Mouse (Mus musculus) liver, embryonic 14.5 days (tissue): ENCODE results near the gene Plekhm1. TPM values are rescaled to one million over a fixed set of nuclear protein-coding genes. Genes with fewer than 3 reads are reported as not detected.
"Not testable (repeated sequence)": the region's sequence is repeated elsewhere in the genome, so short reads cannot be mapped to it uniquely, and the experiment has no call there.

Experiments
- ATAC-seq: fragments of 200-750 bp; cut with Nextera tagmentation; 2 replicates; pipeline ENCODE4 v1.8.0; 2017; ENCODE audit warnings: moderate number of reproducible peaks, mild to moderate bottlenecking, moderate library complexity; ENCODE audit not compliant: insufficient read depth
- DNase-seq, 3 experiments: peaks; one replicate each; pipeline ENCODE4 v3.0.0-alpha.2; 2012 to 2013; ENCODE audit warnings: low read depth in 3 of 3, low spot score in 3 of 3
- H3K27ac ChIP-seq: fragments of 300-500 bp; sonication (generic); 2 replicates; pipeline ENCODE4 v1.5.1; 2014; ENCODE audit warnings: moderate library complexity, mild to moderate bottlenecking, control low read depth, inconsistent platforms
- H3K27me3 ChIP-seq: fragments of 300-500 bp; sonication (generic); 2 replicates; pipeline ENCODE4 v1.6.1; 2014; ENCODE audit warnings: mild to moderate bottlenecking, low read length, moderate library complexity; ENCODE audit not compliant: control insufficient read depth, insufficient read depth
- H3K36me3 ChIP-seq: fragments of 300-500 bp; sonication (generic); replicated peaks from 2 replicates; pipeline ENCODE4 v1.6.1; 2014; ENCODE audit warnings: low read depth; ENCODE audit not compliant: control insufficient read depth, insufficient read depth
- H3K4me1 ChIP-seq, 2 experiments: fragments of 200-500 bp in 1 of 2; fragments of 300-500 bp in 1 of 2; sonication (generic) in 1 of 2; replicated peaks; 2 replicates each; pipeline ENCODE4 v1.6.1; 2012 to 2014; ENCODE audit warnings: antibody characterized with exemption in 1 of 2, inconsistent platforms in 1 of 2, low read length in 1 of 2; ENCODE audit not compliant: control insufficient read depth in 2 of 2, insufficient read depth in 2 of 2
- H3K4me2 ChIP-seq: fragments of 300-500 bp; sonication (generic); 2 replicates; pipeline ENCODE4 v1.6.1; 2014; ENCODE audit warnings: low read depth, mild to moderate bottlenecking, control low read depth, moderate library complexity
- H3K4me3 ChIP-seq, 2 experiments: fragments of 200-500 bp in 1 of 2; fragments of 300-500 bp in 1 of 2; sonication (generic) in 1 of 2; 2 replicates each; pipeline ENCODE4 v1.5.1; 2012 to 2014; ENCODE audit warnings: low read depth in 2 of 2, low read length in 2 of 2, mild to moderate bottlenecking in 2 of 2, control low read depth in 1 of 2, inconsistent platforms in 1 of 2, moderate library complexity in 1 of 2; ENCODE audit not compliant: insufficient read depth in 1 of 2
- H3K9ac ChIP-seq: fragments of 300-500 bp; sonication (generic); replicated peaks from 2 replicates; pipeline ENCODE4 v1.6.1; 2014; ENCODE audit warnings: mild to moderate bottlenecking, control low read depth, moderate library complexity
- H3K9me3 ChIP-seq: fragments of 300-500 bp; sonication (generic); 2 replicates; pipeline ENCODE4 v1.6.1; 2016; ENCODE audit warnings: low read length, mixed read lengths; ENCODE audit not compliant: control insufficient read depth
- CTCF ChIP-seq: IDR thresholded peaks from 2 replicates; pipeline ENCODE4 v1.5.1; 2016; ENCODE audit warnings: antibody characterized with exemption, low read depth, control low read depth
- EP300 ChIP-seq: IDR thresholded peaks from 2 replicates; pipeline ENCODE4 v1.6.1; 2016; ENCODE audit warnings: antibody characterized with exemption, low read depth
- WGBS: fragments of 180-500 bp; shearing (Covaris S2); extraction: QIAGEN DNeasy Blood & Tissue Kit; methylation state at CpG from one replicate; pipeline ENCODE4 v1.1.7; 2014; ENCODE audit not compliant: insufficient replicate concordance; 5-methylcytosine and 5-hydroxymethylcytosine counted together
- polyA plus RNA-seq, 2 experiments: library from polyadenylated mRNA; depleted of rRNA in 1 of 2; stranded (reverse) in 1 of 2; unstranded in 1 of 2; fragments of >200 nt; fragmentation: Nextera tagmentation in 1 of 2; extraction: Ambion mirVana in 1 of 2; gene quantifications; 2 replicates each; pipeline versions ENCODE4 v1.2.1 to v1.2.3; 2012 to 2014

The Plekhm1 gene
- polyA plus RNA-seq, 2 experiments = 3.3 to 3.7 TPM

DNA sequence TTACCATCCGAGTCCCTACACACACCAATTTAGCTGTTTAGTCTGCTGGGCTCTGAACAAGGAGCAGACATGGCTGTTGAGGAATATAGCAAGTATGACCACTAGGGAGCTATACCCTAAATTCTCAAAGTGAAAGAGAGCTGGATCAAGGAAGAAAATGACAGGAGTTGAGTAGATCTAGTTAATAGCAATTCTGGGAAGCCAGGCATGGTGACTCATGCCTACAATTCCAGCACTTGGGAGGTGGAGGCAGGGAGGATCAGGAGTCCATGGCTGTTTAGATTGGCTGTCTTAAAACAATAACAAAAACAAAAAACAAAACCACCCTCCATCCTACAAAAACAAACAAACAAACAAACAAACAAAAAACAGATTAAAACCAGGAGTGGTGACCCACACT lies 1.2 kb downstream of the Plekhm1 start:
- H3K9ac ChIP-seq = peak overlapping the region; percentile 94; the same call in 1 of the 2 replicates
- 59% methylated on average over 1 of the region's 1 CpGs for WGBS

DNA sequence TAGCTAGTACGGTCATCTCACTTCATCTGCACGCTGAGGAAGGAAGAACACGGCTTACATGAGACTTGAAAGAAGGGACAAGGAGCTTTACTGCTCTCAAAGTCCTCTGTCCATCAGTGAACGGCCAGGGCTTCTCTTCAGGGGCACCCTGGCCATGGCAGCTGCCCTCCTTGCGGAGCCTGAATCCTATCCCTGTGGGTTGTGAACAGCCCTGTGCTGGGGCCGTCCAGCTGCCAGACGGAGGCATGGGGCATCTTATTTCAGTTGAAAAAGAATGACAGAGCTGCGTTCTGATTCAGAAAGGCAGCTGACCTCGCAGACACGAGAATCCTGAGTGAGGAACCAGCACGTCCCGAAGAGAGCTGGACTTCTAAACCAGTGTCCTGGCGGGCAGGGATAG lies 3.6 kb downstream of the Plekhm1 start:
- H3K27me3 ChIP-seq = no peaks in the 10 kb centered on the region
- no peak overlapping the region for H3K4me2 ChIP-seq
- DNase-seq = no peak
- H3K9ac ChIP-seq = no peak overlapping the region
- no peak for ATAC-seq
- TF ChIP-seq CTCF (no peak), EP300 (no peak)
- peaks cover 6 to 12% of the 10 kb centered on the region in 2 experiments for H3K4me1 ChIP-seq
- H3K9me3 ChIP-seq = no peaks in the 10 kb centered on the region
- WGBS = 83% methylated on average over 13 of the region's 13 CpGs
- H3K27ac ChIP-seq = no peak overlapping the region
- H3K4me3 ChIP-seq = no peak overlapping the region
- H3K36me3 ChIP-seq = no peaks in the 10 kb centered on the region; the same call in 1 of the 2 replicates

More for the DNA sequence above, 1.2 kb downstream of the Plekhm1 start:
- no peak for ATAC-seq
- Histone ChIP-seq H3K27ac (no peak overlapping the region), H3K4me1 (peaks cover 3 to 10% of the 10 kb centered on the region in 2 experiments; a peak in 3 of 4 replicates), H3K4me2 (peak overlapping the region; percentile 90), H3K9me3 (no peaks in the 10 kb centered on the region), H3K27me3 (no peaks in the 10 kb centered on the region), H3K36me3 (no peaks in the 10 kb centered on the region; the same call in 1 of the 2 replicates), H3K4me3 (peak overlapping the region in 1 of 2 experiments; percentile 98; a peak in 2 of 4 replicates)
- TF ChIP-seq CTCF (no peak), EP300 (no peak)
- DNase-seq = no peak

DNA sequence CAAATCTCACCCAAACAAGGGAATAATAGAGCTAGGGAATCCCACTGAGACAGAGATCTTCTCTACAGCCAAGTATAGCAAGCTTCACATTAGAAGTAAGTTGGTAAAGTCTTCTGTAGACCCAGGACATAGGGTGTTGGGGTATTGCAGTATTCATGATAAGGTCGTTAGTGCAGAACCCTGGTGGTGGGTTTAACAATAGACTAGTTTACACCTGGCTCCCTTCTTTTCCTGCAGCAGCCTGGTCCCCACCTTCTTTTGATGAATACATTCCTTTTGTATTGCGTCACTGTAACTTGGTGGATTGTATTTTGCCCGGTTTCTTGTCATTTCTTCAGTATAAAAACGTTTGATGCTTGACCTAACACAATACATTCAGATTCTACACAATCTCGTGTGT lies 5.4 kb downstream of the Plekhm1 start:
- H3K4me2 ChIP-seq, H3K4me3 ChIP-seq, H3K27ac ChIP-seq, H3K36me3 ChIP-seq, ATAC-seq, H3K9me3 ChIP-seq, H3K4me1 ChIP-seq, DNase-seq, H3K27me3 ChIP-seq, H3K9ac ChIP-seq: not testable (repeated sequence)
- 55% methylated on average over 5 of the region's 5 CpGs for WGBS

- no peak overlapping the region for H3K9ac ChIP-seq
- no peaks in the 10 kb centered on the region for H3K9me3 ChIP-seq
- no peak overlapping the region for H3K27ac ChIP-seq
- peaks cover 4 to 6% of the 10 kb centered on the region in 2 experiments; a peak in 3 of 4 replicates for H3K4me1 ChIP-seq
- H3K4me2 ChIP-seq = no peak overlapping the region
- WGBS = 61% methylated on average over 7 of the region's 7 CpGs
- no peak overlapping the region for H3K4me3 ChIP-seq
- no peaks in the 10 kb centered on the region for H3K27me3 ChIP-seq
- ATAC-seq (no peak), DNase-seq (no peak)
- H3K36me3 ChIP-seq = no peaks in the 10 kb centered on the region; the same call in 1 of the 2 replicates
- TF ChIP-seq EP300 (no peak), CTCF (no peak)
Measured at GRCm38 (mm10) chr11:103406551-103406950, 5.9 kb downstream of the Plekhm1 start.

- TF ChIP-seq CTCF (no peak), EP300 (no peak)
Measured at GRCm38 (mm10) chr11:103405814-103406213, 6.7 kb downstream of the Plekhm1 start.

More at GRCm38 (mm10) chr11:103405814-103406213, 6.7 kb downstream of the Plekhm1 start:
- H3K36me3 ChIP-seq = no peaks in the 10 kb centered on the region; the same call in 1 of the 2 replicates
- H3K9ac ChIP-seq = no peak overlapping the region
- H3K27ac ChIP-seq = no peak overlapping the region
- whole genome bisulfite sequencing = 74% methylated on average over 1 of the region's 1 CpGs
- ATAC-seq (no peak), DNase-seq (no peak)
- no peaks in the 10 kb centered on the region for H3K27me3 ChIP-seq
- H3K4me1 ChIP-seq = peaks cover 3% of the 10 kb centered on the region in 2 experiments; a peak in 3 of 4 replicates
- no peak overlapping the region for H3K4me2 ChIP-seq
- no peaks in the 10 kb centered on the region for H3K9me3 ChIP-seq
- no peak overlapping the region for H3K4me3 ChIP-seq
